Mouse (Mus musculus) megakaryocyte, embryonic 14.5 days (primary cell): ENCODE data around the gene Chgb. TPM values are rescaled to one million over a fixed set of nuclear protein-coding genes. Genes with fewer than 3 reads are reported as not detected.

ENCODE experiments used
- H3K27me3 ChIP-seq: replicated peaks from 2 replicates; pipeline ENCODE3; 2012; ENCODE audit warnings: inconsistent platforms
- H3K36me3 ChIP-seq: replicated peaks from 2 replicates; pipeline ENCODE3; 2012; ENCODE audit warnings: low read length, inconsistent platforms, mixed read lengths
- H3K4me1 ChIP-seq: 2 replicates; pipeline ENCODE4 v1.6.1; 2012; ENCODE audit warnings: inconsistent platforms
- H3K4me3 ChIP-seq: replicated peaks from 2 replicates; pipeline ENCODE3; 2012; ENCODE audit warnings: moderate library complexity, mild to moderate bottlenecking, inconsistent platforms
- H3K9me3 ChIP-seq: 2 replicates; pipeline ENCODE4 v1.6.1; 2012; ENCODE audit warnings: inconsistent platforms
- FLI1 ChIP-seq: IDR thresholded peaks from 2 replicates; pipeline ENCODE4 v1.6.1; 2012; ENCODE audit warnings: low read length, inconsistent platforms, mixed read lengths
- GATA1 ChIP-seq: IDR thresholded peaks from 3 replicates; pipeline ENCODE4 v1.6.1; 2012; ENCODE audit warnings: mixed read lengths, low read length, inconsistent platforms, borderline replicate concordance
- polyA plus RNA-seq: library from polyadenylated mRNA; stranded (reverse); fragments of >175 nt; gene quantifications from 2 replicates; pipeline ENCODE4 v1.2.3, GENCODE M21; 2012; ENCODE audit warnings: low replicate concordance; ENCODE audit not compliant: insufficient read depth

Chgb gene
- polyA plus RNA-seq, 1 experiment, result 0.06 TPM

DNA sequence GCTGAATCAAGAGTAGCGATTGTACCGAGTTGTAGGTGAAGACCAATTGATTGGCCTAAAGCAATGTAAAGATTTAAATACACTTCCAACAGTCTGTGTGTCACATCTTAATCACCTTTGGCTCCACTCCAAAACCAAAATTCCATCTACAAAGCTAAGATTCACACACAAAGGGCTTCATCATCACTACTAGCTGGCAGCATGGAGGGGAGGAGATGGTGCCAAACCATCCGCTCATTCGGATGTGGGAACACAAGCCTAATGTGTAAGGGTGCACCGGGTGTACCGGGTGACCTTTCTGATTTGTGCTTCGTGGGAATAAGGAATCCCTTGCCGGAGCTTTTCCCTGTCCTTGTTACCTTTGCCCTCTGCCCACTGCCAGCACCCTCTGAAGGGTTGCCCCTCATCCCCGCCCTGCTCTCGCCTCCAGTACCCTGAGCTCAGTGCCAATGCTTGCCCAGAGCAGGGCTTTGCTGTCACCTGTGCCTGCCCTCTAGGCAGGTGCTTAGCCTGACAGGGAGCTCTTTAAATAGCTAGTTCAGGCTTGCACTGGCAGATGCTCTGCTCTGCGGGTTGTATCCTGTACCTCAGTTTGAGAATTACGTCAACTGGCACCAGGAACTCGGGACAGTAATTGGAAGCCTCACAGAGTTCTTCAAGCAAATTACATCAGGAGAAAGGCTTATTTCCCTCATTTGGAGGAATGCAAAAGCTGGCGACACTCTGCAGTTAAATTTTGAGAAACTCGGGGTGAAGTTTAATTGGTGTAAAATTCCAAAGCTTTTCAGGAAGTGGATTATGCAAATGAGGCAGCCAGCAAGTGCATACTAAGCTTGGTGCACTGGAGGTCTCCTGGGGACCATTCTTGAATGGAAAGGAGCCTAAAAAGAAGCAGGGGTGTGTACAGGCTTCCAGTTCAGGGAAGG, 29.7 kb upstream of the Chgb start:
- no peak for TF ChIP-seq FLI1
- TF ChIP-seq GATA1, result no peak
- no peaks in the 10 kb centered on the region for H3K27me3 ChIP-seq
- H3K9me3 ChIP-seq, result peaks cover 8% of the 10 kb centered on the region; the same call in 1 of the 2 replicates
- H3K36me3 ChIP-seq, result no peaks in the 10 kb centered on the region
- peaks cover 3% of the 10 kb centered on the region; the same call in 1 of the 2 replicates for H3K4me1 ChIP-seq
- no peak overlapping the region for H3K4me3 ChIP-seq

DNA sequence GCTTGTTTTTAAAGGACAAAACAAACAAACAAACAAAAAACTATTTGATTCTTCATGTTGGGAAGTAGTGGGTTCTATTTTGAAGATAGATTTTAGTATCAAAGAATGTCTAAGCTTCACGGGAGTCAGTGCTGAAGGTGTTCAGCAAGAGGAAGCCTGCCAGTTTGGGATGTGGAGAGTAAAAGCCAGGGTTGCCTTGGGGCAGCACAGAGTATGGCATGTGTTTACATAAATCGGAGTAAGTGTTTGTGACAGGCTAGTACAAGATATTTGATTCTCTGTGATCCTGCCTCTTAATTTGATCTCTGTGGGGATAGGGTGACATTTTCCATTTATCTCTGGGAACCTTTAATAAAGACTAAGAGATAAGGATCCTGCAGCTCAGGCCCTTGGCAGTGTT, 28.7 kb upstream of the Chgb start:
- Histone ChIP-seq H3K4me1 (peaks cover 3% of the 10 kb centered on the region; the same call in 1 of the 2 replicates), H3K27me3 (no peaks in the 10 kb centered on the region), H3K9me3 (no peaks in the 10 kb centered on the region), H3K4me3 (no peak overlapping the region), H3K36me3 (no peaks in the 10 kb centered on the region)
- TF ChIP-seq FLI1 (no peak), GATA1 (no peak)

DNA sequence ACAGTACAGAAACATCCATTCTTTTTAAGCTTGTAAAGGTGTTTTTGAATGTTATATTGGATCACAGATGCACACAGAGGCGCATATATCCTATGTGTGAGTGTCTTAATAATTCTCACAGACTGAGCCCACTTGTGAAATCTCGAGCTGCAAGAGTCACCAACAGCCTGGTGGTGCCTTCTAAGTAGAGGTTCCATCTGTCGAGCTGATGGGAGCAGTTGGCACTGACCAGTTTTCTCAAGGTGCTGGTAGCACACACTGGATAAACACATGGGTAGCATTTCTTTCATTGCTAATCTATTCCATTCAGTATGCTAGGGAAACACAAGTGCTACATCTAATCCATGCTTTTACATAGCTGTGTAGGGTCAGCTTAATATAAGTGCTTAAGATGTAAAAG, 27.9 kb upstream of the Chgb start:
- H3K9me3 ChIP-seq, result no peaks in the 10 kb centered on the region
- TF ChIP-seq FLI1 (no peak), GATA1 (no peak)
- peaks cover 3% of the 10 kb centered on the region; the same call in 1 of the 2 replicates for H3K4me1 ChIP-seq
- no peak overlapping the region for H3K4me3 ChIP-seq
- no peaks in the 10 kb centered on the region for H3K27me3 ChIP-seq
- H3K36me3 ChIP-seq, result no peaks in the 10 kb centered on the region

DNA sequence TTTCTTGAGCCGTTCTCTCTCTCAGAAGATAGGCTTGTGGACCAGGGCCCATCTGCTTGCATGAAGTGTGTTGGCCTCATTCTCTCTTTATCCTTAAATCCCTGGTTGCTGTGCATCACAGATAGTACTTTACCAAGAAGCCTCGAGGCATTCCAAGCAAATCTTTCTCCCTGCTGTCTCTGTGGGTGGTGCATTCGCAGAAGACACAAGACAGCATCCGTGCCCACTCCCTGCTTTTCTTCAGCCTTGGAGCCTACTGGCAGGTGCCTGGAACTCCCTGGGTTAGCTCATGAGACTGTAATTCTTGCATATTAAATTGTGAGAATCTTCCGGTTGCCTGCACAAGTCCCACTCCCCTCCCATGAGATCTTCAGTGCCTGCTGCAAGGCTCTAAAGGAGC, 23.2 kb upstream of the Chgb start:
- Histone ChIP-seq H3K27me3 (peaks cover 2% of the 10 kb centered on the region), H3K4me3 (no peak overlapping the region), H3K9me3 (no peaks in the 10 kb centered on the region), H3K36me3 (no peaks in the 10 kb centered on the region), H3K4me1 (no peaks in the 10 kb centered on the region)
- TF ChIP-seq GATA1 (no peak), FLI1 (no peak)

DNA sequence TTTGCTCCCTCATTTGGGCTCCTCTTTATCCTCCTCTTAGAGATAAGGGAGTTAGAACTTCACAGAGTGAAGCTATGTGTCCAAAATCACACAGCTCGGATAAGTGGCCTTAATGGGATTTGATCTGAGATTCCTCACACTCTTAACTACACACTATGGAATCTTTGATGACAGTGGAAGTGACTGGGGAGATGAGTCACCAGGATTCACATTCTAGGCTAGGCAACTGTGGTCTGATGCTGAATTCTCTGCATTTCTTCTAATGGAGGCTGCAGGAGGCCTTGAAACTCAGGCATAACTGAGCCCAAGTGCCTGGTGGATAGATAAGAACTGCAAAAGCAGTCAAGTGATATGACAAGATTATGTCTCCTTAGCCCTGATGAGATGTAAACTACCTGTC, 10.3 kb upstream of the Chgb start:
- TF ChIP-seq FLI1, result no peak
- no peaks in the 10 kb centered on the region for H3K27me3 ChIP-seq
- peaks cover 10% of the 10 kb centered on the region for H3K9me3 ChIP-seq
- no peaks in the 10 kb centered on the region for H3K36me3 ChIP-seq
- H3K4me3 ChIP-seq, result no peak overlapping the region
- H3K4me1 ChIP-seq, result no peaks in the 10 kb centered on the region

DNA sequence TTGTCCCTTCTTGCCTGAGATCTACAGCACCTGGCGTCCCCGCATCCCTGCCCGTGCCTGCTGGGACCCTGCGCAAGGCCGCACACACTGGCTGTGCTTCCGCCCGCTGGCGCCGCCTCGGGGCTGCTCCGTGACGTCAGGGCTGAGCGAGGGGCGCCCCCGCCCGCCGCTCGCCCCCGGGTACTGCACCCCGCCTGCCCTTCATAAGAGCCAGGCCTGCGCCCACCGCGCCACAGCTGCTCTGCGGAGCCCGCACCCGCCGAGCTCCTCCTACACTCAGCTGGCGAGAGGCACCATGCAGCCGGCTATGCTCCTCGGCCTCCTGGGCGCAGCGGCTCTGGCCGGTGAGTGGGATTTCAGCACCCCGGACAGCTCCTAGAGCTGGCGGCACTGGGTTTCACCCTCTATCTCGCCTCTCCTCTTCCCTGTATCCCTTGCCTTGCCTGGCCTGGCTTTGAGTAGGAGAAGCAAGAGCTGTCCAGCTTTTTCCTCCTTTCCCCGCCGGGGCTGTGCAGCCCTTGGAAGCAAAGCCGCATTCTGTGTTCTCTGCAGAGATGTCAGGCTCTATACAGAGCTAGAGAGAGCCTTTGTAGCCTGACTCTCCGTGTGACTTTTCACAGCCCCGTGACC, 476 bp downstream of the Chgb start:
- no peaks in the 10 kb centered on the region for H3K9me3 ChIP-seq
- TF ChIP-seq FLI1 (no peak), GATA1 (no peak)
- H3K27me3 ChIP-seq, result peaks cover 15% of the 10 kb centered on the region
- H3K4me3 ChIP-seq, result peak overlapping the region; percentile 79
- no peaks in the 10 kb centered on the region for H3K36me3 ChIP-seq
- peaks cover 9% of the 10 kb centered on the region for H3K4me1 ChIP-seq

DNA sequence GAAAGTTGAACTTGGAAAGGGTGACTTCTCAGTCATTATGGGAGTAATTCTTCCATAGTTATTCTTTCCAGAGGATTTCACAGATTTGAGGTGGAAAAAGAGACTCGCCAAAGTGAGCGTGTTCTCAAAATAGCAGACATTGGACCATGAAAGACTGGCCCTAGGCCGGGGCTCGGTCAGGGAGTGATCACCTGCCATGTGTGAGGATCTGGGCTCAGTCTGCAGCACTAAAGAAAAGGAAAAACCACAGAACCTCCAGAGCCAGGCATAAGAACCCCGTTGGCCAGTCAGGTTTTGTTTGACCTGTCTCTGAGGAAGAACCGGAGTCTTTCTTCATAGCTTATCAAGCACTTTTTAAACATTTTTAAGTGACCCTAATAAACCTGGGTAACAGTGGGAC, 3.0 kb downstream of the Chgb start:
- TF ChIP-seq GATA1, result no peak
- H3K4me3 ChIP-seq, result no peak overlapping the region
- no peaks in the 10 kb centered on the region for H3K36me3 ChIP-seq
- peaks cover 9% of the 10 kb centered on the region for H3K4me1 ChIP-seq
- no peaks in the 10 kb centered on the region for H3K9me3 ChIP-seq
- H3K27me3 ChIP-seq, result peaks cover 15% of the 10 kb centered on the region

DNA sequence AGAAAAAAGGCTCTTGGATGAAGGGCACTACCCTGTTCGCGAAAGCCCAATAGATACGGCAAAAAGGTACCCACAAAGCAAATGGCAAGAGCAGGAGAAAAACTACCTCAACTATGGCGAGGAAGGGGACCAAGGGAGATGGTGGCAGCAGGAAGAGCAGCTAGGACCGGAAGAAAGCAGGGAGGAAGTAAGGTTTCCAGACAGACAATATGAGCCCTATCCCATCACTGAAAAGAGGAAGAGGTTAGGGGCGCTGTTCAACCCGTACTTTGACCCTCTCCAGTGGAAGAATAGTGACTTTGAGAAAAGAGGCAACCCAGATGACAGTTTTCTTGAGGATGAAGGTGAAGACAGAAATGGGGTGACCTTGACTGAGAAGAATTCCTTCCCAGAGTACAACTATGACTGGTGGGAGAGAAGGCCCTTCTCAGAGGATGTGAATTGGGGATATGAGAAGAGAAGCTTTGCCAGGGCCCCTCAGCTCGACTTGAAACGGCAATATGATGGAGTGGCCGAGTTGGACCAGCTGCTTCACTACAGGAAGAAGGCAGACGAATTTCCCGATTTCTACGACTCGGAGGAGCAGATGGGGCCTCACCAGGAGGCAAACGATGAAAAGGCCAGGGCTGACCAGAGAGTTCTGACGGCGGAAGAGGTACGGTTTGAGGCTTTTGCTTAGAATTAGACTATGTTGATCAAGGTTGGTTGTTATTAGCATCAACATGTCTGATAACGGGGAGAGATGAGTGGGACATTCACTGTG, 12.5 kb downstream of the Chgb start:
- H3K36me3 ChIP-seq, result no peaks in the 10 kb centered on the region
- H3K4me1 ChIP-seq, result no peaks in the 10 kb centered on the region
- TF ChIP-seq FLI1 (no peak), GATA1 (no peak)
- H3K27me3 ChIP-seq, result no peaks in the 10 kb centered on the region
- 0 out of 2 replicates have a peak, but pooled peaks cover 3% of the 10 kb centered on the region for H3K9me3 ChIP-seq
- H3K4me3 ChIP-seq, result no peak overlapping the region

DNA sequence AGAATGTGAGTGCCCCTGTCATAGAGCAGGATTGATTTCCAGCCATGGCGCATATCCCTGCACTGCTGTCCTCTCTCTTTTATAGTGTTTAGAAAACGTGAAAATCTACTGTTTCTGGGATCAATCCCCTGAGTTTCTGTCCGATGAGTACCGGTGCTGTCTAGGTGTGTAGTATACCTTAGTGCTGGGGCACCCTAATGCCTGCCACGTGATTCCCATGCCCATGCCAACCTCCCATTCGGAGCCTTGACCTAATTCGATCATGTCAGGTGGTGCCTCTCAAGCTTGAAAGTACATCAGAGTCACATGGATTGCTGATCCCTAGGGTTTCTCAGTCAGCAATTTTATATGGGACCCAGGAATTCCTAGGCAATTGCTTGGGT, 13.1 kb downstream of the Chgb start:
- Histone ChIP-seq H3K36me3 (no peaks in the 10 kb centered on the region), H3K27me3 (no peaks in the 10 kb centered on the region), H3K9me3 (0 out of 2 replicates have a peak, but pooled peaks cover 3% of the 10 kb centered on the region), H3K4me3 (no peak overlapping the region), H3K4me1 (no peaks in the 10 kb centered on the region)
- TF ChIP-seq GATA1 (no peak), FLI1 (no peak)

DNA sequence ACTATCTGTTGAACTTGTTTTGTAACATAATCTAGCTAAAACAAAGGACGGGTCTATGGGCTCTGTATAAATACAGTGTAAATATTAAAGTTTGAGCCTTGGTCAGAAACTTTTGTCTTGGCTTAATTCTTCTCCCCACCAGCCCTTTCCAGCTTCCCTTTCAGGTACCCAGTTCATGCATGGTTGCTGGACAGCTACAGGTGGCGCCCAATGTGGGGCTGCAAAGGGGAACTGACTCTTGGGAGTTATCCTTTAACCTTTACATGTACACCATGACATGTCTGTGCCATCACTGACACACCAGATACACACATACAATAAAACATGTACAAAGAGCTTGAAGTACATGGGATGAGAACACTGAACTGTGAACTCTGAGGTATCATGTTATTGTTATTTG, 21.9 kb downstream of the Chgb start:
- no peak for TF ChIP-seq FLI1
- TF ChIP-seq GATA1, result no peak
- Histone ChIP-seq H3K4me1 (no peaks in the 10 kb centered on the region), H3K9me3 (peaks cover 9% of the 10 kb centered on the region), H3K36me3 (peaks cover 57% of the 10 kb centered on the region), H3K4me3 (no peak overlapping the region), H3K27me3 (no peaks in the 10 kb centered on the region)
